ENCODE assay signal across 13 mouse cellular contexts in the genomic region with DNA sequence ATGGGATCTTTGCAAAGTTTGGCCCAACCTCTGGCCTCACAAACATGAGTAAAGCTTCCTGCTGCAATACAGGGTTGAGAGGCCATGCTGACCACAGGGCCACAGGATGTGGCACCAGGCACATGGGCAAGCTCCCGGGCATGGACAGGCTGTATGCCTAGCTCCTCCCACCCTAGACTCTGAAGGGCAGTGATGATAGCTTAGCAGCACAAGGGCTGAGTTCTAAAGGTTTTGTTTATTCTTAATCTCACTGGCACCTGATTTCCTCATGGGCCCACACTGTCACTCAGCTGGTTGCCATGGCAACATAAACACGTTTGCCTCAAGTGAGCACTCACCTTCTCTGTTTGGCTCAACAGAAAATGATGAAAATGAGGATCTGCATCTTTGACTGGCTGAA. TPM values are rescaled to one million over a fixed set of nuclear protein-coding genes. Genes with fewer than 3 reads are reported as not detected.
A peak's percentile ranks its signal among the peaks of the same experiment; 100 is the strongest.
DNase-seq lines count a peak whose midpoint lies in the region; ATAC-seq and TF ChIP-seq lines count a peak whose summit lies in the region.
"Had no signal": no experiment of that assay in that cellular context is flagged by ENCODE, and none has a peak within 500 bp of the region (broad histone marks: within the 10 kb centered on the region; RNA-seq: fewer than 3 reads in every experiment).

No protein-coding gene starts in this region.

- no peak overlapping the region for H3K27ac ChIP-seq in hindbrain, postnatal 0 days
- H3K27ac ChIP-seq: gastrocnemius, adult 2 months; heart, embryonic 15.5 days; limb, embryonic 15.5 days had no signal

- ATAC-seq in megakaryocyte-erythroid progenitor cell, adult 5-6 weeks (replicated peaks; ENCODE audit: low FRiP score, low TSS enrichment, poor library complexity, severe bottlenecking), result 0 out of 2 replicates have a peak, but pooled peaks have one; percentile 37
- ATAC-seq in hindbrain, postnatal 0 days, result no peak

- H3K4me1 ChIP-seq in hindbrain, postnatal 0 days (ENCODE audit: insufficient read depth, low read length), result no peaks in the 10 kb centered on the region
- H3K4me1 ChIP-seq: heart, embryonic 15.5 days; limb, embryonic 15.5 days had no signal

- H3K4me3 ChIP-seq in hindbrain, postnatal 0 days (ENCODE audit: low read length), result no peak overlapping the region
- H3K4me3 ChIP-seq: gastrocnemius, adult 2 months; heart, embryonic 15.5 days; limb, embryonic 15.5 days had no signal

- peaks cover 96% of the 10 kb centered on the region for H3K36me3 ChIP-seq in hindbrain, postnatal 0 days (ENCODE audit: insufficient read depth, low read length)

- no peak overlapping the region for H3K4me2 ChIP-seq in hindbrain, postnatal 0 days (ENCODE audit: low read depth, low read length)
- H3K4me2 ChIP-seq: heart, embryonic 15.5 days; limb, embryonic 15.5 days had no signal

- intact Hi-C loops in left cerebral cortex, postnatal 36 days (cut with DNase I), result loop anchor here (5.0 kb wide), 1 partner anchor 37 kb away; no protein-coding TSS in a partner anchor

- DNase-seq in 3134 (ENCODE audit: extremely low read depth, insufficient read length, low spot score) (peak; percentile 29), 416B (ENCODE audit: low read depth) (peak; percentile 95)
- DNase-seq in induced T-regulatory cell, adult 2 months (ENCODE audit: low read depth), result peak; percentile 61
- DNase-seq in hindbrain, postnatal 0 days (ENCODE audit: low spot score), result no peak
- no peak for DNase-seq in left cerebral cortex, postnatal 36 days (ENCODE audit: low spot score in 2 of 2)
- DNase-seq in adrenal gland, postnatal 25 days, result no peak
- DNase-seq: cerebellum, adult 9-11 months; gastrocnemius, adult 2 months; kidney, adult 18-20 months had no signal

- H3K27me3 ChIP-seq in hindbrain, postnatal 0 days (ENCODE audit: insufficient read depth, low read length), result no peaks in the 10 kb centered on the region
- H3K27me3 ChIP-seq: heart, embryonic 15.5 days; limb, embryonic 15.5 days had no signal

- H3K9me3 ChIP-seq in hindbrain, postnatal 0 days (ENCODE audit: low read length), result no peaks in the 10 kb centered on the region
- H3K9me3 ChIP-seq: heart, embryonic 15.5 days; limb, embryonic 15.5 days had no signal

- H3K9ac ChIP-seq in hindbrain, postnatal 0 days (replicated peaks; ENCODE audit: low read length), result no peak overlapping the region
- H3K9ac ChIP-seq: heart, embryonic 15.5 days; limb, embryonic 15.5 days had no signal

- no peak for TF ChIP-seq CTCF in hindbrain, postnatal 0 days (IDR thresholded peaks at IDR 0.05; ENCODE audit: low read depth)

- 63% methylated on average over 2 of the region's 2 CpGs for WGBS in hindbrain, postnatal 0 days

RNA-seq across cellular contexts. Expression of gene Rogdi, which starts 16.5 kb away (rescaled TPM):
- 3.4 and 24.4 TPM in 2 replicates for total RNA-seq in megakaryocyte-erythroid progenitor cell, adult 5-6 weeks (2014; fragmentation: Nextera tagmentation)
- 1.6 and 2.2 TPM in 2 replicates for total RNA-seq in megakaryocyte-erythroid progenitor cell, adult 5-6 weeks (2017)
- total RNA-seq in hindbrain, postnatal 0 days (2014; rRNA removed), result 105 and 126 TPM in 2 replicates
- 142 and 148 TPM in 2 replicates for polyA plus RNA-seq in hindbrain, postnatal 0 days (2015; fragmentation: Nextera tagmentation; extraction: Ambion mirVana)
- 100 to 1,000 TPM; 195 to 236 TPM for total RNA-seq in left cerebral cortex, postnatal 36 days (2021)
- 19.9 and 23.8 TPM in 2 replicates for total RNA-seq in adrenal gland, postnatal 25 days (2021)

RNA-seq across cellular contexts. Expression of gene Glyr1, which starts 19.8 kb away (rescaled TPM):
- total RNA-seq in megakaryocyte-erythroid progenitor cell, adult 5-6 weeks (2014; fragmentation: Nextera tagmentation), result 68.7 and 80.2 TPM in 2 replicates
- 84.7 and 85.2 TPM in 2 replicates for total RNA-seq in megakaryocyte-erythroid progenitor cell, adult 5-6 weeks (2017)
- total RNA-seq in hindbrain, postnatal 0 days (2014; rRNA removed), result 154 and 161 TPM in 2 replicates
- polyA plus RNA-seq in hindbrain, postnatal 0 days (2015; fragmentation: Nextera tagmentation; extraction: Ambion mirVana), result 136 and 139 TPM in 2 replicates
- 100 to 1,000 TPM; 145 to 150 TPM for total RNA-seq in left cerebral cortex, postnatal 36 days (2021)
- 106 and 107 TPM in 2 replicates for total RNA-seq in adrenal gland, postnatal 25 days (2021)

RNA-seq across cellular contexts. Expression of gene Ubn1, which starts 20.0 kb away (rescaled TPM):
- total RNA-seq in megakaryocyte-erythroid progenitor cell, adult 5-6 weeks (2014; fragmentation: Nextera tagmentation), result 47.5 and 48.3 TPM in 2 replicates
- total RNA-seq in megakaryocyte-erythroid progenitor cell, adult 5-6 weeks (2017), result 38.4 and 39.8 TPM in 2 replicates
- 28.9 and 29.8 TPM in 2 replicates for total RNA-seq in hindbrain, postnatal 0 days (2014; rRNA removed)
- 7.3 and 8.2 TPM in 2 replicates for polyA plus RNA-seq in hindbrain, postnatal 0 days (2015; fragmentation: Nextera tagmentation; extraction: Ambion mirVana)
- total RNA-seq in left cerebral cortex, postnatal 36 days (2021), result 10 to 100 TPM; 39.4 to 49.6 TPM
- total RNA-seq in adrenal gland, postnatal 25 days (2021), result 43.6 and 46.7 TPM in 2 replicates

RNA-seq across cellular contexts. Expression of gene Smim22, which starts 22.8 kb away (rescaled TPM):
- not detected in 2 replicates for total RNA-seq in megakaryocyte-erythroid progenitor cell, adult 5-6 weeks (2014; fragmentation: Nextera tagmentation)
- total RNA-seq in megakaryocyte-erythroid progenitor cell, adult 5-6 weeks (2017), result not detected in 2 replicates
- not detected in 2 replicates for total RNA-seq in hindbrain, postnatal 0 days (2014; rRNA removed)
- polyA plus RNA-seq in hindbrain, postnatal 0 days (2015; fragmentation: Nextera tagmentation; extraction: Ambion mirVana), result 6.5 and 6.6 TPM in 2 replicates
- total RNA-seq in left cerebral cortex, postnatal 36 days (2021), result not detected
- not detected in 2 replicates for total RNA-seq in adrenal gland, postnatal 25 days (2021)
- total RNA-seq: gastrocnemius, adult 2 months; layer of hippocampus, adult 8-10 months had no signal

RNA-seq across cellular contexts. Expression of gene Sept12, which starts 32.2 kb away (rescaled TPM):
- not detected in 2 replicates for total RNA-seq in megakaryocyte-erythroid progenitor cell, adult 5-6 weeks (2014; fragmentation: Nextera tagmentation)
- not detected in 2 replicates for total RNA-seq in megakaryocyte-erythroid progenitor cell, adult 5-6 weeks (2017)
- total RNA-seq in hindbrain, postnatal 0 days (2014; rRNA removed), result not detected in 2 replicates
- polyA plus RNA-seq in hindbrain, postnatal 0 days (2015; fragmentation: Nextera tagmentation; extraction: Ambion mirVana), result not detected in 2 replicates
- not detected for total RNA-seq in left cerebral cortex, postnatal 36 days (2021)
- total RNA-seq in adrenal gland, postnatal 25 days (2021), result not detected in 2 replicates
- total RNA-seq: gastrocnemius, adult 2 months; layer of hippocampus, adult 8-10 months had no signal
- polyA plus RNA-seq: heart, embryonic 15.5 days; limb, embryonic 15.5 days had no signal

Comparison
In these comparisons a context has a peak if more than half of its experiments do, and no peak if none do; other contexts are left out.
1. DNase-seq: peak in 3134 (single experiment), 416B (single experiment) and induced T-regulatory cell, adult 2 months (single experiment); none in hindbrain, postnatal 0 days (single experiment), left cerebral cortex, postnatal 36 days (0 of 2) and adrenal gland, postnatal 25 days (single experiment).